ENCODE assay signal across 25 mouse cellular contexts in the genomic region with DNA sequence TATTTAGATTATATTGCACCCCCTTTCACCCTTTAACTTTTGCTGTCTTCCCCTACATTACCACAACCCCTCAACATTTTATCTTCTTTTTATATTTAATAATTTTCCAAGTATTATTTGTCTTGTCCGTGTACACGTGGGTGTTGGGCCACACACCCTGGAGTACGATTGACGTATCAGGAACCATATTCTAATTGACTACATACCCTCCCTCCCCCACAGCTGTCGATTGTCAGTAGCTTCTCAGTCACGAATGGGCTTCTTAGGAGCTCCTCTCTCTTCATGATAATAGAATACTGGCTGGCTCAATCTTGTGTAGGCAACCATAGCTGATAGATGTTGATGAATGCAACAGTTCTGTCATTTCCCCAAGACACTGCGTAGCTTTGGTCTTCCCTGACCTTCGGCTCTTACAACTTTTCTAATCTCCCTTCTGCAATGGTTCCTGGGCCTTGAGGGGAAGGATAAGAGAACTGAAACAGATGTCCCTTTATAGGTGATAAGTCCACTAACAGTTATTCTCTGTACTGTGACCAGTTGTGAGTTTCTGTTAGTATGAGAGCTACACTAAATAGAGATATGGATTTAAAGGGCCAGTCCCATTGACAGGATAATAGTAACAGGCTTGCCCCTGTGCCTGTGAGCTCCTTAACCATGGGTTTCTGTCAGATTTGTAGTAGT.
A peak's percentile ranks its signal among the peaks of the same experiment; 100 is the strongest.
DNase-seq lines count a peak whose midpoint lies in the region; ATAC-seq lines count a peak whose summit lies in the region.
"Had no signal": no experiment of that assay in that cellular context is flagged by ENCODE, and none has a peak within 500 bp of the region (broad histone marks: within the 10 kb centered on the region; RNA-seq: fewer than 3 reads in every experiment).

No protein-coding gene starts in this region.

- H3K36me3 ChIP-seq in heart, embryonic 11.5 days (ENCODE audit: control insufficient read depth, insufficient read depth, low read length) = no peaks in the 10 kb centered on the region
- H3K36me3 ChIP-seq in liver, embryonic 13.5 days = no peaks in the 10 kb centered on the region
- no peaks in the 10 kb centered on the region for H3K36me3 ChIP-seq in kidney, embryonic 14.5 days (ENCODE audit: control insufficient read depth, insufficient read depth, low read length)
- H3K36me3 ChIP-seq: embryonic facial prominence, embryonic 10.5 days; heart, embryonic 15.5 days; limb, embryonic 13.5 days; lung, embryonic 15.5 days; midbrain, embryonic 12.5 days had no signal

- 0 out of 2 replicates have a peak, but pooled peaks cover 4% of the 10 kb centered on the region for H3K4me1 ChIP-seq in heart, embryonic 11.5 days (ENCODE audit: control insufficient read depth, insufficient read depth, low read length)
- H3K4me1 ChIP-seq in liver, embryonic 13.5 days (replicated peaks) = peaks cover 14% of the 10 kb centered on the region
- no peaks in the 10 kb centered on the region for H3K4me1 ChIP-seq in kidney, embryonic 14.5 days (ENCODE audit: control insufficient read depth, insufficient read depth, low read length)
- H3K4me1 ChIP-seq: limb, embryonic 13.5 days had no signal

- WGBS in heart, embryonic 11.5 days (ENCODE audit: insufficient replicate concordance) = 62% methylated on average over 8 of the region's 8 CpGs
- 36% methylated on average over 8 of the region's 8 CpGs for WGBS in liver, embryonic 13.5 days (ENCODE audit: insufficient replicate concordance)
- 90% methylated on average over 8 of the region's 8 CpGs for WGBS in kidney, embryonic 14.5 days

- no peaks in the 10 kb centered on the region for H3K9me3 ChIP-seq in heart, embryonic 11.5 days (replicated peaks; ENCODE audit: control insufficient read depth, low read length)
- H3K9me3 ChIP-seq in liver, embryonic 13.5 days (replicated peaks) = no peaks in the 10 kb centered on the region
- H3K9me3 ChIP-seq in kidney, embryonic 14.5 days (ENCODE audit: control insufficient read depth, low read length) = no peaks in the 10 kb centered on the region
- H3K9me3 ChIP-seq: embryonic facial prominence, embryonic 10.5 days; forebrain, embryonic 13.5 days; heart, embryonic 15.5 days; limb, embryonic 13.5 days; lung, embryonic 15.5 days; midbrain, embryonic 12.5 days had no signal

- H3K4me2 ChIP-seq in heart, embryonic 11.5 days = no peak overlapping the region
- peak overlapping the region; percentile 33 for H3K4me2 ChIP-seq in liver, embryonic 13.5 days
- H3K4me2 ChIP-seq in kidney, embryonic 14.5 days (replicated peaks; ENCODE audit: low read depth, low read length) = no peak overlapping the region
- H3K4me2 ChIP-seq: forebrain, embryonic 13.5 days; heart, embryonic 15.5 days; limb, embryonic 13.5 days; lung, embryonic 15.5 days; midbrain, embryonic 12.5 days had no signal

- no peak overlapping the region for H3K9ac ChIP-seq in heart, embryonic 11.5 days (ENCODE audit: low read depth, low read length)
- no peak overlapping the region for H3K9ac ChIP-seq in liver, embryonic 13.5 days
- no peak overlapping the region for H3K9ac ChIP-seq in kidney, embryonic 14.5 days (ENCODE audit: low read depth, low read length)
- H3K9ac ChIP-seq: forebrain, embryonic 13.5 days; heart, embryonic 15.5 days; limb, embryonic 13.5 days; lung, embryonic 15.5 days; midbrain, embryonic 12.5 days had no signal

- 0 out of 2 replicates have a peak, but pooled peaks have one; percentile 42 for ATAC-seq in heart, embryonic 11.5 days (replicated peaks; ENCODE audit: insufficient number of reproducible peaks, low FRiP score, low TSS enrichment)
- peak; percentile 86 for ATAC-seq in erythroblast, adult 5-6 weeks (replicated peaks; ENCODE audit: low FRiP score, poor library complexity, severe bottlenecking)
- ATAC-seq in liver, embryonic 13.5 days (ENCODE audit: low read depth) = peak; percentile 97
- peak; percentile 98 for ATAC-seq in megakaryocyte-erythroid progenitor cell, adult 5-6 weeks (replicated peaks; ENCODE audit: low FRiP score, low TSS enrichment, poor library complexity, severe bottlenecking)
- no peak for ATAC-seq in kidney, embryonic 14.5 days (ENCODE audit: low FRiP score, low TSS enrichment)
- ATAC-seq: forebrain, embryonic 13.5 days; Patski had no signal

- no peak overlapping the region for H3K27ac ChIP-seq in heart, embryonic 11.5 days (ENCODE audit: low read depth, low read length)
- peak overlapping the region; percentile 78 for H3K27ac ChIP-seq in liver, embryonic 13.5 days
- H3K27ac ChIP-seq in kidney, embryonic 14.5 days (ENCODE audit: low read depth, low read length) = no peak overlapping the region
- H3K27ac ChIP-seq: embryonic facial prominence, embryonic 10.5 days; forebrain, embryonic 13.5 days; heart, embryonic 15.5 days; limb, embryonic 13.5 days; lung, embryonic 15.5 days; midbrain, embryonic 12.5 days had no signal

- DNase-seq in heart, adult 9 months (ENCODE audit: low spot score in 2 of 2) = no peak
- DNase-seq in liver, embryonic 13.5 days = peak; percentile 49
- DNase-seq in thymus, postnatal 4 days = no peak
- DNase-seq in layer of hippocampus, adult 9-10 months (ENCODE audit: low spot score) = no peak
- DNase-seq: adrenal gland, postnatal 10 days; cerebellum, adult 18-20 months; cerebellum, postnatal 36 days; gastrocnemius, postnatal 14 days; heart, adult 18-20 months; heart, postnatal 4 days; lung, postnatal 4 days; spleen, adult 18-20 months; thymus, adult 2 months had no signal

- no peak overlapping the region for H3K4me3 ChIP-seq in heart, embryonic 11.5 days (ENCODE audit: low read depth, low read length)
- no peak overlapping the region for H3K4me3 ChIP-seq in liver, embryonic 13.5 days (replicated peaks)
- no peak overlapping the region for H3K4me3 ChIP-seq in kidney, embryonic 14.5 days (ENCODE audit: low read length)
- H3K4me3 ChIP-seq: embryonic facial prominence, embryonic 10.5 days; forebrain, embryonic 13.5 days; heart, embryonic 15.5 days; limb, embryonic 13.5 days; lung, embryonic 15.5 days; midbrain, embryonic 12.5 days; myocyte had no signal

- H3K27me3 ChIP-seq in heart, embryonic 11.5 days (ENCODE audit: control insufficient read depth, insufficient read depth, low read length) = no peaks in the 10 kb centered on the region
- no peaks in the 10 kb centered on the region for H3K27me3 ChIP-seq in liver, embryonic 13.5 days
- H3K27me3 ChIP-seq in kidney, embryonic 14.5 days (ENCODE audit: control insufficient read depth, insufficient read depth, low read length) = no peaks in the 10 kb centered on the region
- H3K27me3 ChIP-seq: forebrain, embryonic 13.5 days; heart, embryonic 15.5 days; limb, embryonic 13.5 days; lung, embryonic 15.5 days; Patski had no signal
